ENCODE assay signal across 8 mouse cellular contexts in genomic region chr7:80024521-80025390, GRCm38 (mm10). TPM values are rescaled to one million over a fixed set of nuclear protein-coding genes. Genes with fewer than 3 reads are reported as not detected.
DNase-seq lines count a peak whose midpoint lies in the region; ATAC-seq lines count a peak whose summit lies in the region.

Gene Zfp710, plus strand, starts transcription at chr7:80024814.

- no peaks in the 10 kb centered on the region for H3K36me3 ChIP-seq in intestine, embryonic 15.5 days
- no peaks in the 10 kb centered on the region for H3K36me3 ChIP-seq in limb, embryonic 10.5 days
- no peaks in the 10 kb centered on the region for H3K36me3 ChIP-seq in midbrain, embryonic 11.5 days (ENCODE audit: control insufficient read depth, insufficient read depth, low read length)

- DNase-seq in adrenal gland, adult 18-20 months (ENCODE audit: low spot score in 2 of 2), result peak; percentile 81 to 83
- peak; percentile 88 for DNase-seq in embryo, embryonic 9.5 days (ENCODE audit: extremely low spot score)
- peak; percentile 80 to 86 for DNase-seq in gastrocnemius, postnatal 36 days
- peak; percentile 81 for DNase-seq in limb, embryonic 10.5 days (ENCODE audit: low spot score)
- peak; percentile 98 for DNase-seq in midbrain, embryonic 11.5 days (ENCODE audit: low spot score, missing footprints)
- peak; percentile 84 for DNase-seq in skeletal muscle tissue, adult 2 months (ENCODE audit: low read depth, low spot score)

- WGBS in intestine, embryonic 15.5 days, result 1% methylated on average over 42 of the region's 42 CpGs
- WGBS in limb, embryonic 10.5 days, result 1% methylated on average over 42 of the region's 42 CpGs
- WGBS in midbrain, embryonic 11.5 days, result under 1% methylated on average over 41 of the region's 42 CpGs

- ATAC-seq in intestine, embryonic 15.5 days, result peak; percentile 89
- peak; percentile 92 for ATAC-seq in midbrain, embryonic 11.5 days (ENCODE audit: low FRiP score)
- no peak for ATAC-seq in inflammation-experienced regulatory T-cells, adult 6 months

- peaks cover 12% of the 10 kb centered on the region for H3K4me1 ChIP-seq in intestine, embryonic 15.5 days (replicated peaks)
- H3K4me1 ChIP-seq in limb, embryonic 10.5 days, result peaks cover 35% of the 10 kb centered on the region
- peaks cover 23% of the 10 kb centered on the region for H3K4me1 ChIP-seq in midbrain, embryonic 11.5 days (ENCODE audit: control insufficient read depth, insufficient read depth, low read length)

- no peaks in the 10 kb centered on the region for H3K27me3 ChIP-seq in intestine, embryonic 15.5 days (replicated peaks)
- no peaks in the 10 kb centered on the region for H3K27me3 ChIP-seq in limb, embryonic 10.5 days (ENCODE audit: low read depth, poor library complexity, severe bottlenecking)
- H3K27me3 ChIP-seq in midbrain, embryonic 11.5 days (ENCODE audit: control insufficient read depth, insufficient read depth, low read length), result no peaks in the 10 kb centered on the region

- H3K27ac ChIP-seq in intestine, embryonic 15.5 days, result peak within 1 kb of the TSS; percentile 99
- peak within 1 kb of the TSS; percentile 98 for H3K27ac ChIP-seq in limb, embryonic 10.5 days
- peak within 1 kb of the TSS; percentile 98 for H3K27ac ChIP-seq in midbrain, embryonic 11.5 days (ENCODE audit: low read depth, low read length)

- peak within 1 kb of the TSS; percentile 88 for H3K4me3 ChIP-seq in intestine, embryonic 15.5 days (replicated peaks)
- H3K4me3 ChIP-seq in limb, embryonic 10.5 days, result peak within 1 kb of the TSS; percentile 93
- H3K4me3 ChIP-seq in midbrain, embryonic 11.5 days (ENCODE audit: low read depth, low read length), result peak within 1 kb of the TSS; percentile 92

- intact Hi-C loops in gastrocnemius, postnatal 36 days (cut with DNase I), result loop anchor here (5.0 to 10.0 kb wide), 3 partner anchors 53 to 90 kb away; partner anchors contain the start of gene Arpin

- no peaks in the 10 kb centered on the region for H3K9me3 ChIP-seq in intestine, embryonic 15.5 days
- H3K9me3 ChIP-seq in limb, embryonic 10.5 days (replicated peaks), result no peaks in the 10 kb centered on the region
- H3K9me3 ChIP-seq in midbrain, embryonic 11.5 days (ENCODE audit: control insufficient read depth, low read length), result no peaks in the 10 kb centered on the region

- H3K9ac ChIP-seq in intestine, embryonic 15.5 days, result peak within 1 kb of the TSS; percentile 96
- peak within 1 kb of the TSS; percentile 98 for H3K9ac ChIP-seq in midbrain, embryonic 11.5 days (ENCODE audit: low read length)

- H3K4me2 ChIP-seq in intestine, embryonic 15.5 days (replicated peaks), result peak within 1 kb of the TSS; percentile 94
- peak within 1 kb of the TSS; percentile 98 for H3K4me2 ChIP-seq in midbrain, embryonic 11.5 days

RNA-seq across cellular contexts. Expression of gene Zfp710, which starts in this region (rescaled TPM):
- 10 to 100 TPM; 13.8 to 14.3 TPM for total RNA-seq in adrenal gland, adult 18-20 months (2021)
- total RNA-seq in gastrocnemius, postnatal 36 days (2021), result 10 to 100 TPM; 24.2 to 26.5 TPM
- polyA plus RNA-seq in intestine, embryonic 15.5 days (2015; fragmentation: Nextera tagmentation; extraction: Ambion mirVana), result 13.5 and 13.6 TPM in 2 replicates
- polyA plus RNA-seq in limb, embryonic 10.5 days (2016; fragmentation: Nextera tagmentation; extraction: Ambion mirVana), result 19.4 and 19.7 TPM in 2 replicates
- polyA plus RNA-seq in midbrain, embryonic 11.5 days (2014; fragmentation: Nextera tagmentation; extraction: Ambion mirVana), result 25.6 and 31.3 TPM in 2 replicates
- 1 to 10 TPM; 1.8 to 5.1 (median 4.4) TPM for polyA plus RNA-seq in inflammation-experienced regulatory T-cells, adult 6 months (2017; shearing (Covaris generic))
